Mouse (Mus musculus) megakaryocyte, embryonic 14.5 days (primary cell): ENCODE data around the gene Fam193b.

Experiments used
- FLI1 ChIP-seq: IDR thresholded peaks from 2 replicates; pipeline ENCODE4 v1.6.1; 2012; ENCODE audit warnings: low read length, inconsistent platforms, mixed read lengths
- GATA1 ChIP-seq: IDR thresholded peaks from 3 replicates; pipeline ENCODE4 v1.6.1; 2012; ENCODE audit warnings: mixed read lengths, low read length, inconsistent platforms, borderline replicate concordance

DNA sequence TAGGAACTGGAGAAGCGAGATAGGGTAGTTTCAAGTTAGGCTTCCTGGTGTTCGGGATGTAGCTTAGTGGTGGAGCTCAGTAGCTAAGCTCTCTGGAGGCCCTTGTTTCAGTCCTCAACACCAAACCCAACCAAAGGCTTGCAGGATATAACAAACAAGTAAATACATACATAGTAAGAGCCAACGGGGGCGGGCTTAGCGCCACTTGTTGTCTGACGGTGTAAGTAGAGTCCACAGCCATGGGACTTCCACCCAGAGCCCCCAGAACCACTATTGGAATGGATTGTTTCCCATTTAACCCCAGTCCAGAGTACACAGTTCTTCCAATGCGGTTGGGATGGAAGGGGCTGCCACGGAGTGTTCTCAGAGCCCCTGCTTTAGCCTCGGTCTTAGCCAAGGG lies 57.1 kb downstream of the Fam193b start:
- no peak for TF ChIP-seq GATA1
- TF ChIP-seq FLI1 = no peak
